Mouse (Mus musculus) gastrocnemius, adult 8-10 months (tissue): Measurements from ENCODE around the gene Dtnb. TPM values are rescaled to one million over a fixed set of nuclear protein-coding genes. Genes with fewer than 3 reads are reported as not detected.

Source experiments
- DNase-seq, 2 experiments: peaks; one replicate each; pipeline ENCODE4 v3.0.0; 2022; ENCODE audit warnings: low spot score in 2 of 2
- total RNA-seq, 4 experiments: library from RNA; stranded (reverse); gene quantifications; 2 replicates each; pipeline ENCODE4 v1.2.4; 2022

The Dtnb gene
- total RNA-seq, 4 experiments from 2014 or later, result 1.4 to 9.8 (median 5.4) TPM

DNA sequence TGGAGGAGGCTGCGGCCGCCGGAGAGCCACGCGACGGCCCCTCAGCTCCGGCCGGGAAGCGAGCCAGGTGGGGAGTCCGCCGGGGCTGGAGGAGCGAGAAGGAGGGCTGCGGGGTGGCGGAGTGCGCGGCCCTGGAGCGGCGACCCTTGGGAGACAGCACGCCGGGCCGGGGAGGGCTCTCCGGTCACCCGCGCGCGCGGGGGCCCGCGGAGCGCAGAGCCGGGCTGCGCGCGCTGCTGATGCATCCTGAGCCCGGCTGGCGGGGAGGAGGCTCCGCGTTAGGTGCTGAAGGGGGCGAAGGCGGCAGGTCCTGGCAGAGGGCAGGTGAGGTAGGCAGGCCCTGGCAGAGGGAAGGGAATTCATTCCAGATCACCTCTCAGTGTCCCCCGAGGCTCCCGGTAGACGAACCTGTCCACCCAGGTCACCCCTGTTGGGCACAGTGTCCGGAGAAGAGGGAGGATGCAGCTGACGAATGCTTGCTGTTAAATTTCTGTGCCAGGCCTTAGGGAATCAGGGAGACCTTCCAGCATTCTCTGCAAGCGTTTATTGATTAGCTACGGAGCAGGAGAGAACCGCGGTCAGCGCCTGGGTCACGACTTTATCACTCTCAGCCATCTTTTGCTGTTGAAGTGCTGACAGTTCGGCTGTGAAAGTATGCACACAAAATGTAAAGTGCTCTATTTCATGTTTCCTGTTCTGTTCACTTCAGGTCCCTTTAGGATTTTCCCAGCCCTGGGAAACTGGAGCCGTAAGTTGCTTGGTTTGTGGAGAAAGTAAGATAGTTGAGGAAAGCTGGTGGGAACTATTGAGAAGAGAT is 608 bp downstream of the Dtnb start:
- peak in 1 of 2 experiments; percentile 4 for DNase-seq

GRCm38 (mm10) chr12:3573410-3573809 is 1.2 kb downstream of the Dtnb start:
- DNase-seq, result no peak

DNA sequence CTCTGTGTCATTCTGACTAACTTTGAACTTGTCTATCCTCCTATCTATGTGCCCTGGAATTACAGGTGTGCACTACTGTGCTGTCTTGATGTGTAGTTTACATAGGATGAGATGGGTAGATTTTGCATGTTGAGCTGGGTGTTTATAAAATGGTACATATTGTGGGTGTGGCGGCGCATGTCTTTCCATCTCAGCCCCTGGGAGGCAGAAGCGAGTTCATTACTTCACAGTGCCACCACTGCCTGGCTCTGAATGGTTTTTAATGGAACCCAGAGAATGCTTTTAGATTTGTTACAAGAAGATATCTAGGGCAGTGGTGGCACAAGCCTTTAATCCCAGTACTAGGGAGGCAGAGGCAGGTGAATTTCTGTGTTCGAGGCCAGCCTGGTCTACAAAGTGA is 2.5 kb downstream of the Dtnb start:
- DNase-seq, result no peak

DNA sequence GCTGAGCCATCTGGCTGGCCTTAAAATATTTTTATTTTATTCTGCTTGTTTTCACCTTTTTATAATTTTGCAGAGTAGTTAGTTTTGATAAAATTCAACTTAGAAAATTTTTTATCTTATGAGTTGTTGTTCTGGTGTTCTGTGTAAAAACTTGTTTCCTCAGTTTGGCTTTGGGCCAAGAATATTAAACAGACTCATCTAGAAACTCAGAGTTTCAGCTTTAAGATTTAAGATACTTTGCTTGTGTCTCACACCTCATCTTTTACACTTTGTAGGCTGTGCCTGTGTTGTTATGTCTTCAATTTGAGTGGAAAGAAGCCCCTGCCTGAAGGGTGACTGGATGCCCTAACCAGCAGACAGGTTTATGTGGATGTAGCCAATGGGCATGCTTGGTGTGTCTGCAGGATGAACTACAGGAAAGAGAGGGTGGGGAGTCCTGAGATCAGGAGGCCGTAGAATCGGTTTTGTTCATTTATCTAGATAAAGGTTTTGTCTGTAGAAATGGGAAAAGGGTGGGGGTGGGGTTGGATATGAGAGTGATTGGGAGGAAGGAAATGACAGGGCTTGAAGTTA is 7.9 kb downstream of the Dtnb start:
- DNase-seq, result no peak

GRCm38 (mm10) chr12:3582604-3583003 is 10.4 kb downstream of the Dtnb start:
- DNase-seq, result no peak

DNA sequence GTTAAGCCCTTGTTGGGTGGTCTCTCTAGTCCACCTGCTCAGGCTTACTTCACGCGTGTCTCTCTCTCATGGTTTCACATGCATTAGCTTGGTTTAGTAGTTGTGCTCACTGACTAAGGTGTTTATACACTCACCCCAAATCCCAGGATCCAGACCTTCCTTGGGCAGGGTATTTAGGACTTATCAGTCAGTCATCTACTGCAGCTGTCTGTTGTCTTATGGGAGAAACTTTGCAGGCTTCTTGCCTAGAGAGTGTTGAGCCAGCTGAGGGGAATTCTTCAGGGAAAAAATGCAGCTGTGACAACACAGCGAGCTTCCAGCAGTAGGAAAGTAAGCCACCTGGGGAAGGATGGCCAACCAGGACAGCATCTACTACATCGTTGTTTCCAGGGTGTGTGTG is 13.3 kb downstream of the Dtnb start:
- DNase-seq, result no peak

- DNase-seq, result no peak
These were observed 14.8 kb downstream of the Dtnb start for GRCm38 (mm10) chr12:3587010-3587409.

DNA sequence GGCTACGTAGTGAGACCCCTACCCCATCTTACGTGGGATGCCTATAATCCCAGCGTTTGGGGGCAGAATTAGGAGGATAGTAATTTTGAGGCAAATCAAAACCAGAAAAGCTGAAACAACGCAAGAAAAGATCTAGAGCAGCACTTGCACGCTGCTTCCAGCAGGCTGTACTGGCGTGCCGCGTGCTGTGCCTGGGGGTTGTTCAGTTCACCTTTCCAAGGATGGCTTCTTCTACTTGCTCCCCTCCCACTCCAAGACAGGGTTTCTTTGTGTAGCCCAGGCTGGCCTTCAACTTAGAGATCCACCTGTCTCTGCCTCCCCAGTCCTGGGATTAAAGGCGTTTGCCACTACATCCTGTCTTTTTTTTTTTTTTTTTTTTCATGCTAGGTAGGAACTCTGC is 17.9 kb downstream of the Dtnb start:
- no peak for DNase-seq

- no peak for DNase-seq
These were observed 19.4 kb downstream of the Dtnb start for GRCm38 (mm10) chr12:3591595-3591994.

DNA sequence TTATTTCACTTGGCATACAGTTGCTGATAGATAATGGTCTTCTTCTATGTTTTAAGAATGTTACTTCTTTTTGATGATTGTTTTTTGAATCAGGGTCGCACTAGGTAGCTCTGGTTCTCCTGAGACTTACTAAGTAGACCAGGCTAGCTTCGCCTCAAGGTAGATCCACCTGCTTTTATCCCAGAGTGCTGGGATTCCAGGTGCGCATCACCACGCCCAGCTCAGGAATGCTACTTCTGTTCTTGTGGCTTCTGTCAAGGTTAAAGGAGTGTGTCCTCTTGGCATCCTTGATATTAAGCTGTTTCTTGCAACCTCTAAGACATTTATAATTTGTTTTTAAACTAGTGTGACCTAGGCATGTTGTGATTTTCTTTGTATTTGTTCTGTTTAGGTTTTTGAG is 30.6 kb downstream of the Dtnb start:
- no peak for DNase-seq

- DNase-seq, result no peak
These were observed 34.0 kb downstream of the Dtnb start for GRCm38 (mm10) chr12:3606202-3606601.

DNA sequence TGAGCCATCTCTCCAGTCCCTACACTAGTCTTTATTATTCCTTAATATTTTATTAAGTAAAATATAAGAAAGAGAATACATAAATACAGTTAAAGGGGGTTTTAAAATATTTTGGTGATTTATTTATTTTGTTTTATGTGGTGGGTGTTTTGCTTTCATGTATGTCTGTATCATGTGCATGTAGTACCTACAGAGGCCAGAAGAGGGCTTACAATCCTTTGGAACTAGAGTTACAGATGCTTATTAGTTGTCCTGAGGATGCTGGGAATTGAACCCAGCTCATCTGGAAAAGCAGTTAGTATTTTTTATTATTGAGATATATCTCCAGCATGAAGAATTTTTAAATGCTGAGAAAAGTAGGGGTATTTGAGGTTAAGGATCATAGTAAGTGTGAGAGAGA is 37.6 kb downstream of the Dtnb start:
- DNase-seq, result no peak

DNA sequence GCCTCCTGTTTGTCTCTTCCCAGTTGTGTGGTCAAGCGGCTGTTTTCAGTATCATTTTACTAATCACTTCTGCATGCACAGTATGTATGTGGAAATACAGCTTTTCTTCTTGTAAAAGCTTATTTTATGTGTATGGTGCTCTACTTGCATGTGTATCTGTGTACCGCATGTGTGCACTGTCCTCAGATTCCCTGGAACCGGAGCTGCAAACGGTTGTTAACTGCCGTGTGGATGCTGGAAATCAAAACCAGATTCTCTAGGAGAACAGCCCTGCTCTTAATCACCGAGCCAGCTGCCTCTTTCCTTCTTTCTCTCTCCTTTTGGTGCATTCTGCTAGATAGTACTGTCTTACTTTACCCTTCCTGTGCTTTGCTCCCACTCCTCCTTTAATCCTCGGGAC is 39.7 kb downstream of the Dtnb start:
- DNase-seq, result no peak

GRCm38 (mm10) chr12:3615041-3615440 is 42.9 kb downstream of the Dtnb start:
- no peak for DNase-seq

DNA sequence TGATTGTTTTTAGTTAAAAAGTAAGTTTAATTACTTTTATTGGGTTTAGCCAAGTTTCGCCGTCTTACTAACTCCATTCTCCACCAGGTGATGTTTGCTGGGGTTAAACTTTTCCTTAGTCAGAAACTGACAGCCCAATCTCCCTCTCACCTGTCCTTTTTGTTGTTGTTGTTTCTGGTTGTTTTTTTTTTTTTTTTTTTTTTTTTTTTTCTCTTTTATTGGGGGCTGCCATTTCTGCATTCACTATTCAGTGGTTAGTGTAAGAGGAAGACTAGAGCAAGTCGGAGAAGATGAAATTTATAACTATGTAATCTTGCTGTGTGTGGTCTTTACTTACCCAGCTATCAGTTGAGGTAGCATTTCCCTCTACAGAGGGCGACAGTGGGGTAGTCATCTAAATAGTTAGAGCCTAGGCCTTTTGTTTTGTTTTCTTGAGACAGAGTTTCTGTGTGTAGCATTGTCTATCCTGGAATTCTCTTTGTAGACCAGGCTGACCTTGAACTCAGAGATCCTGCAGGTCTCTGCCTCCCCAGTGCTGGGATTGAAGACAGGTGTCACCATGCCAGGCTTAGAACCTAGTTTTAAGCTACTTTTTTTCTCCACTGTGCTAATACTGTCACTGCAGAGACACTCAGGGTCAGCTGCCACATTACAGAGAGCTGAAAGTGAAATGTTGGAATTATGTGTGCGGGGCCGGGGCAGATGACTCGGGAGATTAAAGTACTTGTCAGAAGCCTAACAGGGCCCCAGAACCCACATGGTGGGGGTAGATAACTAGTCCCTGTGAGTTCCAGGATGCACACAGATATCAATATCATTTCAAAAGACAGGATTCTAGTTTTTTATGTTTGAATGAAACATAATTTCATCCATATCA is 46.2 kb downstream of the Dtnb start:
- no peak for DNase-seq

DNA sequence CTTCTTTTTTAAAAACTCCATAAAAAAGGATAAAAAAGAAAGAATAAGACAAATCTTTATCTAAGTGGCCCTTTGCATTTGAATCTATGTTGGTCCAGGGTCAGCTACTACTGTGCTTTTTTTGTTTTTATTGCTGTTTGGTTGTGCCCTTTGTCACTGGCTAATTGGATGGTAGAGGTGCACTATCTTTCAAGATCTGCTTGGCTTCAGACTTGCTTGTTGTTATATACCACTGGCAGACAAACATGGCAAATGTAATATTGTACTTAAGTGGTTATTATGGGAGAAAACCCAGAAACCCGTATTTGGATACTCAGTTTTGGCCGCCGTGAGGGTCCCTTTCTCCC is 46.8 kb downstream of the Dtnb start:
- DNase-seq, result no peak

- no peak for DNase-seq
These were observed 54.7 kb downstream of the Dtnb start for GRCm38 (mm10) chr12:3626880-3627279.

DNA sequence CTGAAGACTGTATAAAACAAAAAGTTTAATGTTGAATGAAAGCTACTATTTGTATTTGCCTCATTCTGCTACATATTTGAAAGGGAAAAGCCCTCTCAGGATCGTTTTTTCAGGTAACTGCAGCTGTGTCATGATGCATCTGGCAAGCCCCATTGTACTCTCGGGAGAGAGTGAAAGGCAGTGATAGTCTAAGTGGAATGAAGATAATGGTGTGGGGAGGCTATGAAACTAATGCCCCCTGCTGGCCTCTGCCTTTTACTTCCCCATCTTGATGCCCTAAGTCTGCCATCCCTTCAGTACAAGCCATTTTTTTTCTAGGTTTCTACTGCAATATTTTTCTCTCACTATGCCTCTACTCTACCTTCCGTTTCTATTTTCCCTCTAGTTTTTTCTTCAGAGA is 69.8 kb downstream of the Dtnb start:
- DNase-seq, result no peak

DNA sequence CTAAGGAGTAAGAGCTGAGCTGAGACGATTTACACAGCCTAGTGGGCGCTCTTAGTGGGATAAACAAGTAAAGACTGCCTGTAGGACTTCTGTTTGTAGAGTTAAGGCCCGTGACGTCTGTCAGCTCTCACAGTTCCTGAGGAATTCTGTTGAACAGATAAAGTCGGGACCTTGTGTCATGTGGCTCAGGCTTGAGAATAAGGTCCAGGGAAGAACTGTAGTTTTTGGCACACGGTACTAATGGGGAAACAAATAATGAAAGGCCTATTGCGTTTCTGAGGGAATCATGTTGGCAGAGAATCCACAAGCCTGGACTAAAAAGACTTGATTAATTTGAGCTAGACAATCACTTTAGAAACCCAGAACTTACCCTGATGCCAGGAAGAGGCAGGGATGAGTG is 84.6 kb downstream of the Dtnb start:
- DNase-seq, result no peak

GRCm38 (mm10) chr12:3657234-3657633 is 85.1 kb downstream of the Dtnb start:
- DNase-seq, result no peak

DNA sequence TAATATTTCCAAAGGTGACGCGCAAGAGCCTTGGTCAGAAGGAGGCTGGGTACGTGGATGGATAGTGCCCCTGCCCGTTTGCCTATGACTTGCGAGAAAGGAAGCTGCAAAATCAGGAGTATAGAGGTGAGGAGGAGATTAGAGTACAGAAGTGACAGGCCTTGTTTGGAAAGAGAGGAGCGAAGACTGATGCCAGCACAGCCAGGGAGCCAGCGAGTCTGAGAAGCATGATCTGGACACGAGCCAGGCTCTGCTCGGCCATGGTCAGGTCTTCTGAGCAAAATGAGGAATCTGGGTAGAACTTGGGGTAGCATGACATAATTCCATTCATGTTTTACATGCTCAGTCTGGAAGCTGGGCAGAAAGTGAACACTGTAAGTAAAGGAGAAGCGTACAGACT is 85.6 kb downstream of the Dtnb start:
- DNase-seq, result no peak

GRCm38 (mm10) chr12:3659554-3660311 is 87.6 kb downstream of the Dtnb start:
- no peak for DNase-seq
